Mouse (Mus musculus): Measurements from ENCODE around the gene Pla2g5.

DNA sequence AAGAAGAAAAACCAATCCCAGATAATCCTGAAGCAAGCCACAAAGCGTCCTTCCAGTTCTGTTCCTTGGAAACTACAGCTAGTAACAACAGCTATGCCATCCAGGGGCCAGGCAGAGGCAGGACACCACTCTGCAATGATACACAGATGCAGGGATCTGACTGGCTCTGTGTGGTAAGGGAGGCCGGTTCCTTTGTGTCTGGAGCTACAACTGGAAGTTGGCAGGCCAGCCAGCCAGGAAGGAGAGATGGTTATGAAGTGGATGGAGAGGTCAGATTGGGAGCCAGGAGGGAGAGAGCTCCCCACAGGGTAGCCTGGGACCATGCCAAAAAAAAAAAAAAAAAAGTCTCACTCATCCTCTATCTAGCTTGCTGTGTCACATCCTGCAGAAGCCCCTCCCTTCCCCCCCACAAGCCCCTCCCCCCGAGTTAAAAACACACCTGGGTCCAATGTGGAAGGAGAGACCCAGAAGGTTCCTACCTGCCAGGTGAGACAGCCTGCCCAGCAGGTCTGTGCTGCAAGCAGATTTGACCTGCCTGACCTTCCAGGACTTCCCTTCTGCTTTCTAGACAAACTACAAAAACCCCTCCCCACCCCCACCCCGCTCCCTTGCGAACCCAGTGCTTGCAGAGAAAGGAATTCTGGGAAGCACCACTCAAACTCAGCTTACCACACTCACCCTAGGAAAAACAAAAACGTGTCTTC lies 66.6 kb downstream of the Pla2g5 start:
- no peak for TF ChIP-seq CTCF (IDR thresholded peaks at IDR 0.05; ENCODE audit: low read depth)
- no peak for TF ChIP-seq EP300 (IDR thresholded peaks at IDR 0.05; ENCODE audit: low read depth)
